Mouse (Mus musculus) cortical plate, adult 2 months (tissue): Measurements from ENCODE around the gene Kcnk2.

ENCODE experiments used
- CTCF ChIP-seq: fragments of 200-500 bp; IDR thresholded peaks from 2 replicates; pipeline ENCODE4 v1.5.1; 2011; ENCODE audit warnings: mild to moderate bottlenecking, control low read depth, low read length; ENCODE audit not compliant: insufficient read depth; ENCODE audit errors: extremely low read depth
- POLR2A ChIP-seq: fragments of 200-500 bp; IDR thresholded peaks from 2 replicates; pipeline ENCODE4 v1.6.1; 2011; ENCODE audit warnings: mild to moderate bottlenecking, low read length, control low read depth; ENCODE audit not compliant: insufficient read depth; ENCODE audit errors: extremely low read depth

- TF ChIP-seq POLR2A, result no peak
- no peak for TF ChIP-seq CTCF
These were observed 230.9 kb downstream of the Kcnk2 start for GRCm38 (mm10) chr1:189171138-189171537.
